In genomic region chr14:25328230-25328629, GRCm38 (mm10) we compare ENCODE assay signal across 26 mouse cellular contexts.
A peak's percentile ranks its signal among the peaks of the same experiment; 100 is the strongest.
DNase-seq lines count a peak whose midpoint lies in the region; ATAC-seq and TF ChIP-seq lines count a peak whose summit lies in the region.
"Had no signal": no experiment of that assay in that cellular context is flagged by ENCODE, and none has a peak within 500 bp of the region (broad histone marks: within the 10 kb centered on the region; RNA-seq: fewer than 3 reads in every experiment).

No protein-coding gene starts in this region.

- no peak for TF ChIP-seq CTCF in heart, postnatal 0 days (IDR thresholded peaks at IDR 0.05; ENCODE audit: low read depth)
- TF ChIP-seq CTCF in small intestine, adult 2 months (IDR thresholded peaks at IDR 0.05; ENCODE audit: extremely low read depth, insufficient read length, insufficient replicate concordance, low read depth, low read length), result no peak

- H3K4me3 ChIP-seq in heart, embryonic 11.5 days (ENCODE audit: low read depth, low read length), result no peak overlapping the region
- H3K4me3 ChIP-seq in heart, postnatal 0 days (ENCODE audit: low read depth, low read length), result no peak overlapping the region
- no peak overlapping the region for H3K4me3 ChIP-seq in small intestine, adult 2 months (ENCODE audit: low read depth, low read length)
- H3K4me3 ChIP-seq: embryonic facial prominence, embryonic 13.5 days; hindbrain, embryonic 15.5 days; kidney, embryonic 15.5 days; limb, embryonic 15.5 days; liver, embryonic 13.5 days; megakaryocyte, embryonic 14.5 days; midbrain, embryonic 12.5 days; myocyte; neural tube, embryonic 12.5 days had no signal

- TF ChIP-seq EP300 in heart, postnatal 0 days (IDR thresholded peaks at IDR 0.05; ENCODE audit: low read depth), result no peak

- no peak overlapping the region for H3K4me2 ChIP-seq in heart, embryonic 11.5 days
- no peak overlapping the region for H3K4me2 ChIP-seq in heart, postnatal 0 days (ENCODE audit: low read depth, low read length)
- H3K4me2 ChIP-seq: embryonic facial prominence, embryonic 13.5 days; hindbrain, embryonic 15.5 days; kidney, embryonic 15.5 days; limb, embryonic 15.5 days; liver, embryonic 13.5 days; midbrain, embryonic 12.5 days; neural tube, embryonic 12.5 days had no signal

- intact Hi-C loops in heart, postnatal 36 days (cut with DNase I), result no loop called here

- no peak overlapping the region for H3K9ac ChIP-seq in heart, embryonic 11.5 days (ENCODE audit: low read depth, low read length)
- no peak overlapping the region for H3K9ac ChIP-seq in heart, postnatal 0 days (replicated peaks; ENCODE audit: low read depth, low read length)
- H3K9ac ChIP-seq: embryonic facial prominence, embryonic 13.5 days; forebrain, postnatal 0 days; hindbrain, embryonic 15.5 days; kidney, embryonic 15.5 days; limb, embryonic 15.5 days; liver, embryonic 13.5 days; midbrain, embryonic 12.5 days; neural tube, embryonic 12.5 days had no signal

- H3K27ac ChIP-seq in heart, embryonic 11.5 days (ENCODE audit: low read depth, low read length), result peak overlapping the region; percentile 18; the same call in 1 of the 2 replicates
- H3K27ac ChIP-seq in heart, postnatal 0 days (ENCODE audit: low read depth), result peak overlapping the region; percentile 12; the same call in 1 of the 2 replicates
- peak overlapping the region; percentile 16; the same call in 1 of the 2 replicates for H3K27ac ChIP-seq in small intestine, adult 2 months (ENCODE audit: insufficient read depth, low read depth, low read length)
- H3K27ac ChIP-seq: embryonic facial prominence, embryonic 13.5 days; hindbrain, embryonic 15.5 days; kidney, embryonic 15.5 days; limb, embryonic 15.5 days; liver, embryonic 13.5 days; midbrain, embryonic 12.5 days; neural tube, embryonic 12.5 days had no signal

- DNase-seq in adrenal gland, adult 8-10 months, result peak; percentile 42
- DNase-seq in adrenal gland, postnatal 25 days, result no peak
- DNase-seq in heart, adult 18-20 months, result no peak
- DNase-seq in heart, postnatal 0 days (ENCODE audit: low spot score), result no peak
- DNase-seq in heart, postnatal 36 days, result no peak
- DNase-seq: cerebellum, adult 18-20 months; kidney, adult 18-20 months; kidney, postnatal 4 days; left cerebral cortex, postnatal 4 days; liver, embryonic 13.5 days; lung, adult 18-20 months; lung, postnatal 4 days; thymus, postnatal 4 days had no signal

- H3K36me3 ChIP-seq in heart, embryonic 11.5 days (ENCODE audit: control insufficient read depth, insufficient read depth, low read length), result no peaks in the 10 kb centered on the region
- no peaks in the 10 kb centered on the region for H3K36me3 ChIP-seq in heart, postnatal 0 days (replicated peaks; ENCODE audit: control insufficient read depth, insufficient read depth, low read length)
- no peaks in the 10 kb centered on the region for H3K36me3 ChIP-seq in small intestine, adult 2 months (ENCODE audit: control insufficient read depth, insufficient read depth, low read length)
- H3K36me3 ChIP-seq: embryonic facial prominence, embryonic 13.5 days; hindbrain, embryonic 15.5 days; kidney, embryonic 15.5 days; limb, embryonic 15.5 days; liver, embryonic 13.5 days; midbrain, embryonic 12.5 days; neural tube, embryonic 12.5 days had no signal

- H3K4me1 ChIP-seq in heart, embryonic 11.5 days (ENCODE audit: control insufficient read depth, insufficient read depth, low read length), result peaks cover 6% of the 10 kb centered on the region; the same call in 1 of the 2 replicates
- peaks cover 15% of the 10 kb centered on the region for H3K4me1 ChIP-seq in heart, postnatal 0 days (ENCODE audit: control insufficient read depth, insufficient read depth)
- peaks cover 14% of the 10 kb centered on the region for H3K4me1 ChIP-seq in small intestine, adult 2 months (ENCODE audit: control insufficient read depth, insufficient read depth, insufficient read length, low read length)
- H3K4me1 ChIP-seq: liver, embryonic 13.5 days had no signal

- 76% methylated on average over 5 of the region's 5 CpGs for WGBS in heart, embryonic 11.5 days (ENCODE audit: insufficient replicate concordance)
- WGBS in heart, postnatal 0 days, result 55% methylated on average over 5 of the region's 5 CpGs
- WGBS in small intestine, adult 2 months, result 34% methylated on average over 5 of the region's 5 CpGs

- TF ChIP-seq POLR2A in small intestine, adult 2 months (IDR thresholded peaks at IDR 0.05; ENCODE audit: low read depth, low read length), result no peak

- no peaks in the 10 kb centered on the region for H3K9me3 ChIP-seq in heart, embryonic 11.5 days (replicated peaks; ENCODE audit: control insufficient read depth, low read length)
- H3K9me3 ChIP-seq in heart, postnatal 0 days (replicated peaks; ENCODE audit: control insufficient read depth, low read length), result no peaks in the 10 kb centered on the region
- H3K9me3 ChIP-seq: embryonic facial prominence, embryonic 13.5 days; hindbrain, embryonic 15.5 days; kidney, embryonic 15.5 days; limb, embryonic 15.5 days; liver, embryonic 13.5 days; midbrain, embryonic 12.5 days; neural tube, embryonic 12.5 days had no signal

- ATAC-seq in heart, embryonic 11.5 days (replicated peaks; ENCODE audit: insufficient number of reproducible peaks, low FRiP score, low TSS enrichment), result no peak
- ATAC-seq in heart, postnatal 0 days (ENCODE audit: insufficient read depth, low read depth), result peak; percentile 53
- ATAC-seq: forebrain, postnatal 0 days; lung, postnatal 0 days; Patski had no signal

- no peaks in the 10 kb centered on the region for H3K27me3 ChIP-seq in heart, embryonic 11.5 days (ENCODE audit: control insufficient read depth, insufficient read depth, low read length)
- no peaks in the 10 kb centered on the region for H3K27me3 ChIP-seq in heart, postnatal 0 days (ENCODE audit: control insufficient read depth, insufficient read depth, low read length)
- H3K27me3 ChIP-seq in small intestine, adult 2 months (ENCODE audit: control insufficient read depth, insufficient read depth, low read length), result no peaks in the 10 kb centered on the region
- H3K27me3 ChIP-seq: hindbrain, embryonic 15.5 days; kidney, embryonic 15.5 days; limb, embryonic 15.5 days; liver, embryonic 13.5 days; midbrain, embryonic 12.5 days; neural tube, embryonic 12.5 days; Patski had no signal
